Mouse (Mus musculus): Measurements from ENCODE around the gene Nfib.

- no peak for TF ChIP-seq CTCF (IDR thresholded peaks at IDR 0.05; ENCODE audit: low read depth, low read length)
- TF ChIP-seq GATA2 (IDR thresholded peaks at IDR 0.05; ENCODE audit: borderline replicate concordance, low read depth, low read length), result no peak
- no peak for TF ChIP-seq GATA1 (IDR thresholded peaks at IDR 0.05; ENCODE audit: borderline replicate concordance, low read length)
- no peak for TF ChIP-seq TAL1 (conservative IDR thresholded peaks at IDR 0.05; ENCODE audit: low read depth, low read length)
- no peak for TF ChIP-seq POLR2AphosphoS5 (IDR thresholded peaks at IDR 0.05; ENCODE audit: insufficient replicate concordance, low read depth, low read length)
These were observed 418.1 kb downstream of the Nfib start for GRCm38 (mm10) chr4:82287454-82287853.

Measured in G1E (cell line).